Mouse (Mus musculus): Measurements from ENCODE around the gene Sclt1. TPM values are rescaled to one million over a fixed set of nuclear protein-coding genes. Genes with fewer than 3 reads are reported as not detected.
A peak's percentile ranks its signal among the peaks of the same experiment; 100 is the strongest.

The Sclt1 gene
- polyA plus RNA-seq, 1 experiment: 21.4 TPM

- TF ChIP-seq POLR2A (IDR thresholded peaks at IDR 0.05; ENCODE audit: insufficient read depth, low read length) (no peak), EP300 (IDR thresholded peaks at IDR 0.05; ENCODE audit: insufficient read depth, low read depth, low read length) (no peak), CTCF (IDR thresholded peaks at IDR 0.05; ENCODE audit: low read depth, low read length) (no peak)
- peaks cover 85% of the 10 kb centered on the region for H3K36me3 ChIP-seq (ENCODE audit: control insufficient read depth, insufficient read depth, low read length, poor library complexity, severe bottlenecking)
- H3K27me3 ChIP-seq (ENCODE audit: control insufficient read depth, insufficient read depth, low read length, poor library complexity, severe bottlenecking): no peaks in the 10 kb centered on the region
- peaks cover 5% of the 10 kb centered on the region for H3K4me1 ChIP-seq (ENCODE audit: control insufficient read depth, insufficient read depth, low read length)
- no peak overlapping the region for H3K9ac ChIP-seq (ENCODE audit: low read depth, poor library complexity, severe bottlenecking)
- H3K27ac ChIP-seq (ENCODE audit: insufficient read depth, low read length): no peak overlapping the region
- H3K4me3 ChIP-seq (ENCODE audit: low read depth, low read length): no peak overlapping the region
- H3K9me3 ChIP-seq (replicated peaks; ENCODE audit: control insufficient read depth, insufficient read depth, low read length, poor library complexity, severe bottlenecking): no peaks in the 10 kb centered on the region
Observed at GRCm38 (mm10) chr3:41591651-41592170, 150.6 kb downstream of the Sclt1 start.

- peaks cover 5% of the 10 kb centered on the region for H3K4me1 ChIP-seq (ENCODE audit: control insufficient read depth, insufficient read depth, low read length)
- H3K27me3 ChIP-seq (ENCODE audit: control insufficient read depth, insufficient read depth, low read length, poor library complexity, severe bottlenecking): no peaks in the 10 kb centered on the region
- no peak overlapping the region for H3K9ac ChIP-seq (ENCODE audit: low read depth, poor library complexity, severe bottlenecking)
- TF ChIP-seq CTCF (IDR thresholded peaks at IDR 0.05; ENCODE audit: low read depth, low read length): no peak
- no peak for TF ChIP-seq POLR2A (IDR thresholded peaks at IDR 0.05; ENCODE audit: insufficient read depth, low read length)
- TF ChIP-seq EP300 (IDR thresholded peaks at IDR 0.05; ENCODE audit: insufficient read depth, low read depth, low read length): no peak
- peaks cover 77% of the 10 kb centered on the region for H3K36me3 ChIP-seq (ENCODE audit: control insufficient read depth, insufficient read depth, low read length, poor library complexity, severe bottlenecking)
- H3K27ac ChIP-seq (ENCODE audit: insufficient read depth, low read length): no peak overlapping the region
- no peak overlapping the region for H3K4me3 ChIP-seq (ENCODE audit: low read depth, low read length)
- no peaks in the 10 kb centered on the region for H3K9me3 ChIP-seq (replicated peaks; ENCODE audit: control insufficient read depth, insufficient read depth, low read length, poor library complexity, severe bottlenecking)
Observed at GRCm38 (mm10) chr3:41590695-41591559, 151.4 kb downstream of the Sclt1 start.

- TF ChIP-seq CTCF (IDR thresholded peaks at IDR 0.05; ENCODE audit: low read depth, low read length) (no peak), POLR2A (IDR thresholded peaks at IDR 0.05; ENCODE audit: insufficient read depth, low read length) (no peak), EP300 (IDR thresholded peaks at IDR 0.05; ENCODE audit: insufficient read depth, low read depth, low read length) (no peak)
- Histone ChIP-seq H3K9me3 (replicated peaks; ENCODE audit: control insufficient read depth, insufficient read depth, low read length, poor library complexity, severe bottlenecking) (no peaks in the 10 kb centered on the region), H3K4me3 (ENCODE audit: low read depth, low read length) (no peak overlapping the region), H3K27me3 (ENCODE audit: control insufficient read depth, insufficient read depth, low read length, poor library complexity, severe bottlenecking) (no peaks in the 10 kb centered on the region), H3K36me3 (ENCODE audit: control insufficient read depth, insufficient read depth, low read length, poor library complexity, severe bottlenecking) (peaks cover 76% of the 10 kb centered on the region), H3K4me1 (ENCODE audit: control insufficient read depth, insufficient read depth, low read length) (peaks cover 7% of the 10 kb centered on the region), H3K27ac (ENCODE audit: insufficient read depth, low read length) (peak overlapping the region; percentile 20; the same call in 1 of the 2 replicates), H3K9ac (ENCODE audit: low read depth, poor library complexity, severe bottlenecking) (no peak overlapping the region)
Observed at GRCm38 (mm10) chr3:41589988-41590387, 152.3 kb downstream of the Sclt1 start.

GRCm38 (mm10) chr3:41589246-41589914, 152.9 kb downstream of the Sclt1 start:
- TF ChIP-seq EP300 (IDR thresholded peaks at IDR 0.05; ENCODE audit: insufficient read depth, low read depth, low read length) (no peak), CTCF (IDR thresholded peaks at IDR 0.05; ENCODE audit: low read depth, low read length) (no peak), POLR2A (IDR thresholded peaks at IDR 0.05; ENCODE audit: insufficient read depth, low read length) (no peak)
- H3K27ac ChIP-seq (ENCODE audit: insufficient read depth, low read length): peak overlapping the region; percentile 32; the same call in 1 of the 2 replicates
- no peak overlapping the region for H3K9ac ChIP-seq (ENCODE audit: low read depth, poor library complexity, severe bottlenecking)
- no peaks in the 10 kb centered on the region for H3K27me3 ChIP-seq (ENCODE audit: control insufficient read depth, insufficient read depth, low read length, poor library complexity, severe bottlenecking)
- H3K4me1 ChIP-seq (ENCODE audit: control insufficient read depth, insufficient read depth, low read length): peaks cover 7% of the 10 kb centered on the region
- H3K9me3 ChIP-seq (replicated peaks; ENCODE audit: control insufficient read depth, insufficient read depth, low read length, poor library complexity, severe bottlenecking): no peaks in the 10 kb centered on the region
- peaks cover 71% of the 10 kb centered on the region for H3K36me3 ChIP-seq (ENCODE audit: control insufficient read depth, insufficient read depth, low read length, poor library complexity, severe bottlenecking)
- H3K4me3 ChIP-seq (ENCODE audit: low read depth, low read length): no peak overlapping the region

- H3K36me3 ChIP-seq (ENCODE audit: control insufficient read depth, insufficient read depth, low read length, poor library complexity, severe bottlenecking): peaks cover 69% of the 10 kb centered on the region
Observed at GRCm38 (mm10) chr3:41588495-41588894, 153.8 kb downstream of the Sclt1 start.

More at GRCm38 (mm10) chr3:41588495-41588894, 153.8 kb downstream of the Sclt1 start:
- Histone ChIP-seq H3K9me3 (replicated peaks; ENCODE audit: control insufficient read depth, insufficient read depth, low read length, poor library complexity, severe bottlenecking) (no peaks in the 10 kb centered on the region), H3K4me1 (ENCODE audit: control insufficient read depth, insufficient read depth, low read length) (peaks cover 10% of the 10 kb centered on the region), H3K27me3 (ENCODE audit: control insufficient read depth, insufficient read depth, low read length, poor library complexity, severe bottlenecking) (no peaks in the 10 kb centered on the region), H3K9ac (ENCODE audit: low read depth, poor library complexity, severe bottlenecking) (no peak overlapping the region), H3K27ac (ENCODE audit: insufficient read depth, low read length) (peak overlapping the region; percentile 32; the same call in 1 of the 2 replicates), H3K4me3 (ENCODE audit: low read depth, low read length) (no peak overlapping the region)
- TF ChIP-seq POLR2A (IDR thresholded peaks at IDR 0.05; ENCODE audit: insufficient read depth, low read length): no peak
- TF ChIP-seq CTCF (IDR thresholded peaks at IDR 0.05; ENCODE audit: low read depth, low read length): no peak
- no peak for TF ChIP-seq EP300 (IDR thresholded peaks at IDR 0.05; ENCODE audit: insufficient read depth, low read depth, low read length)
